Mouse (Mus musculus): ENCODE results near the gene Arhgap35.

The Arhgap35 gene

GRCm38 (mm10) chr7:16604141-16604540 is 10.7 kb downstream of the Arhgap35 start:
- no peak for DNase-seq (ENCODE audit: low read depth)

DNA sequence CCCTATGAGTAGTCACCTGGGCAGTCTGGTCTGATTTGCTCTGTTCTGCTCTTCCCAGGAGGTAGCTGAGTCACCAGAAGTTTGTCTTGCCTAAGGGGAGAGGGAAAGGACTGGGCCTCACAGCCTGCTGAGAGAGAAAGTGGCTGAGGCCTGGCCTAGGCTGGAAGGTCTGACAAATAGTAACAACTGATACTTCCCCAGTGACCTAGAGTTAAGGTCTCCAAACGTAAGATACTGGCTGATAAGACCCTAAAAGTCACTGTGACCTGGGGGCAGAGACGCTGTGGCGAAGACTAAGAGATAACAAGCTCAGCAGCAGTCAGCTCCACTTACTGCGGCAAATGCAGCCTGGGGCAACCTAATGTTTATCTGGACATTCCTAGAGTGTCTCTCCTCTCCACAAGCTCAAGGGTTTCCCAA is 13.1 kb downstream of the Arhgap35 start:
- no peak for DNase-seq (ENCODE audit: low read depth)

GRCm38 (mm10) chr7:16599006-16599405 is 15.8 kb downstream of the Arhgap35 start:
- DNase-seq (ENCODE audit: low read depth): no peak

DNA sequence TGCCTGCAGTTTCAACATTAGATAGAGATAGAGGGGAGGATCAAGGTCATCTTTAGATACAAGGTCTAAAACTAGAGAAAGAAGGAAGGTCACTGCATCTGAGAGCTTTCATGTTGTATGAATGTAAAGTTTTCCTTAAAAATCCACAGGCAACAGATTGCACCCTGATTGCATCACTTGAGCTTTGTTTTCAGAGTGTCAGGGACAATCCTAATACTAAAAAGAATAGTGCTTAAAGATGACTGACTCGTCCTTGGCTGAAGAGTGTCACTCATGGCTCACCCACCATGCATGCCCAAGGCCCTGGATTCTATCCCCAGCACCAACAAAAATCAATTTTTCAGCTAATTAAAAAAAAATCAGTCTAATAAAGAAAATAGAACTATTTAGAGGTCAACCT is 23.5 kb downstream of the Arhgap35 start:
- DNase-seq (ENCODE audit: low read depth): no peak

DNA sequence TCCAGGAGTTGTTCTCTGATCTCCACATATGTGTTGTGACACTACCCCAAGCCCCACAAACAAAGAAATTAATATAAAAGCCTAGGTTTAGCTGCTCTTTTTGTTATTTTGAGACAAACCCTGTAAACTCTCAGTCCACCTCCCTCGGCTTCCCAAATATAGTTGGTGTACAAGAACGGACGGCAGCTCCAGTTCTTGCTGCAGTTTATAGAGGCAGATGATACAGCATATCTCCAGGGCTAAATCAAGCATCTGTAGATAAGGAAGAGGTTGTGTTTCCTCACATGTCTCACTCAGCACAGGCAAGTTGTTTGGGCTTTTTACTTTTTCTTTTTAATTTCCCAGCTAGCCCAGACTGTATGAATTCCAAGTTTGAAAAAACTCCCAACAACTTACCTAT is 27.1 kb downstream of the Arhgap35 start:
- DNase-seq (ENCODE audit: low read depth): no peak

DNA sequence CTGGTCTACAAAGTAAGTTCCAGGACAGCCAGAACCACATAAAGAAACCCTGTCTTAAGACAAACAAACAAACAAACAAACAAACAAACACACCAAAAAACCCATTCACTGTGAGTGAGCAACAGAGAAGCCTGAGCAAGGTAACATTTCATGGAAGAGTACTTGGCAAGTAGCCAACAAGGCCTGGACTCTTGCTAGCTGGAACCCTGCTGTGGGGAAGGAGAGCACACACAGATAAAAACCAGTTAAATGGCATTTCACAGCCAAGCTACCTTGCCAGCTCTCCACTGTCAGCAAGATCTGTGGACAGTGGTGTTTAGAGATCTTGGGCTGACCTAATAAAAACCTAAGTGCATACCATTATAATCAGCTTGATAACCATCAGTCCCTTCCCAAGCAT is 30.4 kb downstream of the Arhgap35 start:
- DNase-seq (ENCODE audit: low read depth): no peak

GRCm38 (mm10) chr7:16583775-16584174 is 31.0 kb downstream of the Arhgap35 start:
- DNase-seq (ENCODE audit: low read depth): no peak

DNA sequence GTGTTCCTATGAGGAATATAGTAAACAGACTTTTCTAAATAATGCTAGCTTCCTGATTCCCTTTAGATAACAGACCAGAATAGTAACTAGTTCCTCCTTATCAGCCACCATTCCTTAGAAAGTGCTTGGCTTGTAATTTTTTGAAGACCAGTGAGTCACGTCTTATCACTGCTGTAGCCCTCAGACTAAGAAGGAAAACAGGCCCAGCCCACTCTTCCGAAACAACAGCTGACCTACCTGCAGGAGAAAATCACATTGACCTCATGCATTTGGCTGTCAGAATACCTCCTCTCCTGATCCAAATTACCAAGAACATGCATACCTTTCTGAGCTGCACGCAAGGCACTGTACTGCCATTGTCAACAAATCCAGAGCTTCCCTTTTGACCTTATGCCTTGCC is 32.5 kb downstream of the Arhgap35 start:
- DNase-seq (ENCODE audit: low read depth): no peak

- DNase-seq (ENCODE audit: low read depth): peak; percentile 40
Observed at GRCm38 (mm10) chr7:16581276-16582100, 33.3 kb downstream of the Arhgap35 start.

- DNase-seq (ENCODE audit: low read depth): no peak
Observed at GRCm38 (mm10) chr7:16576719-16577118, 38.1 kb downstream of the Arhgap35 start.

DNA sequence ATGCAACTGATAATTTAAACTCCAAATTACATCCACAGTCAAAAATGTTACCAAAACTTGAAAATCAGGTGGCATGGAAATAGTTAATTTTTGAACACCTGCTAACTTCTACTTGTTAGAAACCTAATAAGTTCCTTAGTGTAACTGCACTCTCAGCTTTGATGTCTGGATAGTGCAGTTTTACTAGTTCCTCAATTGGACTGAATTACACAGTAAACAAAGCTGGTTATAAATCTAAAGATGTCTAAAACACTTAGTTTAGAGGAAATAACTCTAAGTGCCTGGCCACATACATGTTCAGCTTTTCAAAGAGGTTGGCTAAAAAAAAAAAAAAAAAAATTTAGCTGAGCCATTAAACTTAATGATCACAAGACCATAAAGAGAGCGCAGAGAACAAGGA is 43.6 kb downstream of the Arhgap35 start:
- DNase-seq (ENCODE audit: low read depth): no peak

- DNase-seq (ENCODE audit: low read depth): no peak
Observed at GRCm38 (mm10) chr7:16570737-16571136, 44.1 kb downstream of the Arhgap35 start.

DNA sequence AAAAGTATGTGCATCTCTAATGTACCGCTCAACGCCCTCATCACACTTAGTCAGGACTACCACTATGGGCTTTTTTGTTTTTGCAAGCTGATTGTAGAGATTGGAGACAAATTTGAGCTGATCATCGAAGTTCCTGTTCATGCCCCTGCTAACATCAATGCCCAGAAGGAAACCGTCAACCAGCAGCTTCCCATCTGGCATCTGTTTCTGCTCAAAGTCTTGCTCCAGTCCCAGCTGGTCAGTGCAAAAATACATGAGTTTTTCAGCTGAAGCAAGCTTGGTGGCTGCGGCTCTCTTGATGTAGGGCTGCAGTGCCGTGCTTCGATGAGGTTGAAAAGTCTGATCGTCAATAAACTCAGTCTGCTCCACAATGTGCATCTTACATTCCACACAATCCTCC is 50.3 kb downstream of the Arhgap35 start:
- DNase-seq (ENCODE audit: low read depth): no peak

DNA sequence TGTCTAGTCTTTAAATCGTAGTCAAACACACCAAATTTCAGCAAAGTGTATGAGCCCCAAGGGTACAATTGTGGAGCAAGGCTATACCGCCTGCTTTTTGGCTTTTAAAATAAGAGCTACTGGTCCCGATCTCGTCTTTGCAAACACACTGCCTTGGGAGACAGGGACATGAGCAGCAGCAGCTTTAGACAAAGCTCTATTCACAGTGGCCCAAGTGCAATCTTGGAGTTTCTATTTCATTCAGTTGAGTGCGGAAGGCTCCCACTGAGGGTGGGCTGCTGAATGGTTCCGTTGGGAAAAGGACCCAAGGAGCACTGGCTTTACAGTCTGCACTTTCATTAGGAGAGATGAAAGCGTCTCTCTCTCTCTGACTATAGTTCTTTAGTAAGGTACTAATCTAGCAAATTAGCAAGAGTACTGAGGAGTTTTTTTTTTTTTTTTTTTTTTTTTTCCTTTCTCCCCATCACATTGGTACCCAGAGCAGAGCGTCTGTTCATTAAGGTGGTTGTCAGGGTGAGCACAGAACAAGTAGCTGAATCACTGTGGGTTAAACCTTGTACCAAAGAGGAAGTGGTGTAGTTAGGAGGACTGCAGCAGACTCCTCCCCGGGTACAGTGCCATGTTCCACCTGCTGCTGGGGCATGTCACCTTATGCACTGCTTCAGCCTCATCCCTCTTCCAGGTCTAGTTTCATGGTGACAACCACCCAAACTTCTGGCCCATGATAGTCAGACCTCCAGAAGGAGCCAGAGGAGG is 56.8 kb downstream of the Arhgap35 start:
- DNase-seq (ENCODE audit: low read depth): no peak

DNA sequence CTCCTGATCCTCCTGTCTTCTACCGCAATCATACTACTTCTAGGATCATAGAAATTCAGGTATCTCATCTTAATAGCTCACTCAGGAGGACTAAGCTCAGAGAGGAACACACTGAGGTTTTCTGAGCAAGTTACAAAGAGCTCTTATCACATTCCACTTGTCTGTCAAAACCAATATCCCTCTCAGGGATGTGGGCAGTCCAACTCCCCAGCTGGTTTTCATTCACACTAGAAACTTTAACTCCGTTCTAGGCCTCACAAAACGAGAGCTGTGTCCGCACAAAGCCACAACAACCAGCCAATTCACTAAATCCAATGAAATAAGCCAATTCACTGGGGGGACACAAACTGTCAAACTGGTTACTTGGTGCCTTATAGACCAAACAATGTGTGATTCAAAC is 57.5 kb downstream of the Arhgap35 start:
- DNase-seq (ENCODE audit: low read depth): no peak

DNA sequence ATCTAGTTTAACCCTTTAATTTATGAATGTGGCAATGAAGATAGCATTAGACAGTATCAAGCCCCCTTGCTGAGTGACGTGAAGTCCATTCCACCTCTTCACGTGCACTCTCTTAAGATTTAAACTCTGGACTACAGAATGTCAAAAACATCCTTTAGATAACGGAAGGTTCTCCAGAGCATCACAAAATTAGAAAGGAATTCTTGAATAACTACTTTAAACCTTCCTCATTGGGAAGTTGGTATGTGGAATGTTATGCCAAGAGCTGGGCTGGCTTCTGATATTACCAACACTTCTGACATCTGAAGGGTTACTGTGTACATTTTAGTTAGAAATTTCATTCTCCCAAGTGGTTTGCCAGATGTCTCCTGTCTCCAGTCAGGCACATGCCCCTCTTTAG is 60.6 kb downstream of the Arhgap35 start:
- no peak for DNase-seq (ENCODE audit: low read depth)

- DNase-seq (ENCODE audit: low read depth): no peak
Observed at GRCm38 (mm10) chr7:16551581-16551980, 63.2 kb downstream of the Arhgap35 start.

DNA sequence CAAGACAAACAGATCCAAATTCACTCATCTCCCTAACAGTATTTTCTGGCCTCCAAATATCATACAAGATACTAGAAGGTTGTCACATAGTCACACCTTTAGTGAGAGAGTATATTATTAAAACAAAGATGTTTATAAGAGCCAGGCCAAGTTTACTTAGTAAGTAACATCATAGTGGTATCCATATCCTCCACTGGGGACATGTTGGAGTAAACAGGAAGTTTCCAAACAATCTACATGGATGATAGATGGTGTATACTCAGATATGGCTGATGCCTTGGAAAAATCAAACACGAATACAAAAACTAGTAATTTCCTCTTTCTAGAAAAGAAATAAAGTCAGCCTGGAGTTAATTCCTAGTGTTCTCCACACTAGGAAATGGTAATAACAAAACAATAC is 65.5 kb downstream of the Arhgap35 start:
- DNase-seq (ENCODE audit: low read depth): no peak

DNA sequence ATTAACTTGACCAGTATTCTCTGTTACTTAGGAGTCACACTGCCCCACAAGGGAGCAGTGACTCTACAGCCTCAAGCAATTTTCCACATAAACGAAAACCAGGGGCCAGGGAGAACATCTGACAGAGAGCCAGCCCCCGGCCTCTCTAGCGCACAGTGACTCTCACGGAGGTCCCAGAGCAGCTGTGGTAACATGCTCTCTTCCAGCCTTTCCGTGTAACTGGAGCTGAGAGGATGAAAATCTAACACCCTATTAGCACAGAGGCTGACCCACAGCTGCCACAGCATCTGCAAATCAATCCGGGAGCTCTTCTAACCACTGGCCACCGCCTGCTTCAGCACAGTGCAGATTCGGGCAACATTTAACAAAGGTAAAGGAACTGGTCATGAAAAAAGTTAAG is 70.0 kb downstream of the Arhgap35 start:
- no peak for DNase-seq (ENCODE audit: low read depth)

DNA sequence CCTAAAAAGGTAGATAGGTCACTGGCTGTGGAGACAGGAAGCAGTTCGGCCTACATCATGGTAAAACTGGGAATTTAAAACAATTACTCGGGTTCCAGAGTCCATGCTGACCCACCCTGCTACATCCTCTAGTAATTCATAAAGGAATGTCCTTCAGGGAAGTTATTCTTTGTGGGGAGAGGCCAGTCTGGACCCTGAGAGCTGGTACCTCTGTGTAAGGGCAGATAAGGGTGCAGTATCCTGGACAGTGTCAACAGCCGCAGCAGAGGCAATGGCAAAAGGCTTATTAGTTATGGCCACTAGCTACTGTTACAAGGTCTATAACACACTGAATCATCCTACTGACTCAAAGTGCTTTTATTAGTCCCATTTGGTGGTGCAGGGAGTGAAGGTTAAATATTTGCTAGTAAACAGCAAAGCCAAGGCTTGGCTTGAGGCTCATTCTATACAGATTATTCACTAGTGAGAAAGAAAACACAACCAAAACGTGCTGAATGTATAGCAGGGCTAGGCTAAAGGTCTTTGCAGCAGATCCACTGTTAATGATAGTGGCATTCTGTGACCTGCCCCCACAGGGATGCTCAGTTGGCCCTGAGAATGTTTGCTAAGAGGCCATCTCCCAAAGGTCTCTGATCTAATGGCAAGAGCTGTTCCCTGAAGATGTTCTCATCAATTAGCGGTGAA is 77.4 kb downstream of the Arhgap35 start:
- DNase-seq (ENCODE audit: low read depth): no peak

DNA sequence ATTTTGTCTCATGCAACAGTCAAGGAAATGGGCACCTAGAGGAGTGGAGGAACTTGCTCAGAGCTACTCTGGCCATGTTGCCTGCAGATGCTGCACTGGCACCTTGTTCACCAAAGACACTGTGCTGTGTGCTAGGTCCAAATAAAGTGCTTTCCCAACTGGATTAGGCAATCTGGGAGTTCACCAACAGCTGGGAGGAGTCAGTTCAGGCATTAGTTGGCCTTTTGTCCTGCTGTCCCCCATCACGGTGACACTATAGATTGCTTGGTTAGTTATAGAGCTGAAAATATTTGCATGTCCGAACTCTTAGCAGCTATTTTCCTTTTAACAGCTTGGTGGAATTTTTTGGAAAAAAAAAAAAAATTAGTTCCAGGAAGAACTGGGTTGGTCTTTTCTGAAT is 88.8 kb downstream of the Arhgap35 start:
- peak; percentile 11 for DNase-seq (ENCODE audit: low read depth)

DNA sequence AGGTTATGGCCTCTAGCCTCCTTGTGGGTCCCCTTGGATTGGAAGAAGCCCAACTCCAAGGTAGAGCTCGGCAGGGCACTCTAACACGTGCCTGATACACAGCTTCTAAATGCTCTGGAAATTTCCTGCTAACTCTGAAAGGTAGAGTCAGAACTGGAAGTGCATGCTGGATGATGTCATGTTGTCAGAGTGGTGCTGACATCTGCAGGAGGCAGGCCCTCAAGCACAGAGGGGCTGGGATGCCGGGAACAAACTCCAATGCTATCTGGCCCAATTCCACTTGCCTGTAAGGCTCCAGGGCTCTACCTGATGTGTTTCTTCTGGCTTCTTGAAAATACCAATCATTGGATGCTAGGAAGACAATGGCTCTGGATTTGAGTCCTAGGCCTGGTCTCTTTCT is 89.3 kb downstream of the Arhgap35 start:
- DNase-seq (ENCODE audit: low read depth): no peak

DNA sequence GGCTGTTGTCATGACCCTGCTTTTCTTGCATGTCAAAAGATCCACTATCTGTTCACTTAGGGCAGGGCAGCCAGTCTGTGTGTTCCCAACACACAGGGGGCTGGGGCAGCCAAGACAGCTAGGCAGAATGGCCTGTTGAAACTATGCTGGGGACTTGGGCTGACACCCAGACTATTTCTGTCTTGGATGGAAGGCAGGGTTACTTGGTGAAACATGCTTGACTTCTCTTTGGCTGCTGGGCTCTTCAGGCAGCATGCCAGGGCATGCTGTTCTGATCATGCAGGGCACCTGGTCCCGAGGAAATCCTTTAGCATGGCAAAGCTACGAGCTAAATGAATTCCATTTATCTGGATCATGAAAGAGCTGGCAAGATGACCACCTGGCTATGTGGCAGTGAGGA is 90.5 kb downstream of the Arhgap35 start:
- peak; percentile 20 for DNase-seq (ENCODE audit: low read depth)
